Mouse (Mus musculus): ENCODE results near the gene Olfr403. TPM values are rescaled to one million over a fixed set of nuclear protein-coding genes. Genes with fewer than 3 reads are reported as not detected.
"Not testable (repeated sequence)": the region's sequence is repeated elsewhere in the genome, so short reads cannot be mapped to it uniquely, and the experiment has no call there.

Gene Olfr403
- not detected in 2 replicates for polyA plus RNA-seq (2014; fragmentation: Nextera tagmentation; extraction: Ambion mirVana)

DNA sequence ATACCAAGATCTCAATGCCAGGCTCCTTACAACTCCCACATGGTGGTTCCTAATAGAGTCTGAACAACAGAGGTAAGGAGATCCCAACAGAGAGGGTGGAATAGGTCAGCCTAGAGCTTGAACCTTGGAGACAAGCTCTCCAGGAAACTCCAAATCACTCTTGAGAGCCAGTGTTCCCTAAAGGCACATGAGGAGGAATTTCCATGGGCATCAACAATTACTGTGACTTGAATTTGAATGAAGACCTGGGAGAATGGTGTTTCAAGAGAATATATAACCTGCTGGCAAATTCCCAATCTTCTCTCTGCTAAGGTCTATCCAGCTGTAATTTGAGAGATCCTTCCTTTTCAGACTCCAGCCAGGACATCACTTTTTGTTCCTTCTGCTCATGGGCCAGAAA, at the start of gene Olfr403:
Gene Olfr403 (plus strand): TSS at position 301 of the 400 bp plus-strand sequence.
- H3K9me3 ChIP-seq (ENCODE audit: control insufficient read depth, low read length): no peaks in the 10 kb centered on the region
- H3K9ac ChIP-seq (ENCODE audit: low read length): no peak within 1 kb of the TSS
- no peaks in the 10 kb centered on the region for H3K4me1 ChIP-seq (ENCODE audit: control insufficient read depth, insufficient read depth, low read length)
- no peaks in the 10 kb centered on the region for H3K27me3 ChIP-seq (ENCODE audit: control insufficient read depth, insufficient read depth, low read length)
- no peaks in the 10 kb centered on the region for H3K36me3 ChIP-seq (ENCODE audit: control insufficient read depth, insufficient read depth, low read length)
- H3K4me3 ChIP-seq (ENCODE audit: low read depth, low read length): no peak within 1 kb of the TSS
- no peak for ATAC-seq (ENCODE audit: insufficient number of reproducible peaks, low FRiP score, low TSS enrichment, low read depth)
- H3K27ac ChIP-seq (replicated peaks; ENCODE audit: low read depth, low read length): no peak within 1 kb of the TSS
- DNase-seq (ENCODE audit: low spot score): no peak
- no peak within 1 kb of the TSS for H3K4me2 ChIP-seq (ENCODE audit: low read depth, severe bottlenecking)

GRCm38 (mm10) chr11:74140001-74140400, 46.0 kb upstream of the Olfr403 start:
- WGBS: 26% methylated on average over 1 of the region's 1 CpGs

DNA sequence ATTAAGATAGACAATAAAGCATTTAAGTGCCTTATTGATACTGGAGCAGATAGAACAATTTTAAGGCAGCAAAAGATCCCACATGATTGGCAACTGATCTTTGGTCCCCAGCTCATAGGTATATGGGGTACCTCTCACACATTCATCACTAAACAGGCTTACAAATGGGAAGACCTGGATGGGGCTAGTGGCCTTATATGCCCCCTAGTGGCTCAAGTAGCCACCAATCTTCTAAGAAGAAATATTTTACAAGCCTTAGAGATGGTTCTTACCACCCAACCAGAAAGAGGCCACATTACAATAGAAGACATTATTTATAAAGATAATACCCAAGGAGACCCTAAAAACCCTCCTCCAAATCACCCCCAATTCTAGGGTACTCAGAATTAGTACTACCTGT, 40.2 kb upstream of the Olfr403 start:
- H3K4me2 ChIP-seq (ENCODE audit: low read depth, severe bottlenecking): no peak overlapping the region
- H3K9me3 ChIP-seq (ENCODE audit: control insufficient read depth, low read length): peaks cover 3% of the 10 kb centered on the region; the same call in 1 of the 2 replicates
- no peak overlapping the region for H3K9ac ChIP-seq (ENCODE audit: low read length)
- H3K27me3 ChIP-seq (ENCODE audit: control insufficient read depth, insufficient read depth, low read length): no peaks in the 10 kb centered on the region
- ATAC-seq (ENCODE audit: insufficient number of reproducible peaks, low FRiP score, low TSS enrichment, low read depth): no peak
- H3K4me1 ChIP-seq (ENCODE audit: control insufficient read depth, insufficient read depth, low read length): no peaks in the 10 kb centered on the region
- no peaks in the 10 kb centered on the region for H3K36me3 ChIP-seq (ENCODE audit: control insufficient read depth, insufficient read depth, low read length)
- no peak overlapping the region for H3K27ac ChIP-seq (replicated peaks; ENCODE audit: low read depth, low read length)
- no peak overlapping the region for H3K4me3 ChIP-seq (ENCODE audit: low read depth, low read length)
- no peak for DNase-seq (ENCODE audit: low spot score)

More at GRCm38 (mm10) chr11:74140001-74140400, 46.0 kb upstream of the Olfr403 start:
- not testable (repeated sequence) for H3K9ac ChIP-seq (ENCODE audit: low read length); H3K4me2 ChIP-seq (ENCODE audit: low read depth, severe bottlenecking); DNase-seq (ENCODE audit: low spot score); H3K4me1 ChIP-seq (ENCODE audit: control insufficient read depth, insufficient read depth, low read length); ATAC-seq (ENCODE audit: insufficient number of reproducible peaks, low FRiP score, low TSS enrichment, low read depth); H3K27ac ChIP-seq (replicated peaks; ENCODE audit: low read depth, low read length); H3K4me3 ChIP-seq (ENCODE audit: low read depth, low read length); H3K27me3 ChIP-seq (ENCODE audit: control insufficient read depth, insufficient read depth, low read length); H3K36me3 ChIP-seq (ENCODE audit: control insufficient read depth, insufficient read depth, low read length); H3K9me3 ChIP-seq (ENCODE audit: control insufficient read depth, low read length)

GRCm38 (mm10) chr11:74153229-74153628, 32.8 kb upstream of the Olfr403 start, which contains the start of gene Olfr402:
Gene Olfr402, plus strand, starts transcription at chr11:74153529.
- WGBS: 75% methylated on average over 3 of the region's 3 CpGs
- H3K9me3 ChIP-seq (ENCODE audit: control insufficient read depth, low read length): peaks cover 3% of the 10 kb centered on the region; the same call in 1 of the 2 replicates

DNA sequence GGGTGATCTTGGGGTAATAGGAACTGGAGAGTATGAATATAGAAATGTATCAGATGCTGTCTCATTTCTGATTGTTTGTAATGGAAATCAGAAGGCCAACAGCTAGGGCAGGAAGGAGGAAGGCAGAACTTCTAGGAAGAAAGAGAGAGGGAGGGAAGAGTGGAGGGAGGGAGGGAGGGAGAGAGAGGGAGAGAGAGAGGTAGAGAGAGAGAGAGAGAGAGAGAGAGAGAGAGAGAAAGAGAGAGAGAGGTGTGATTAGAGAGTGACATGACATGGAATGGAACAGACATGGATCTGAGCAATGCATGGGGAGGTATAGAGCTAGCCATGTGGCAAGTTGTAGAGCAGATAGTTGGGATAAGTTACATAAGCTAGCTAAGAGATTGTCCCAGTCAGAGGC, 17.3 kb upstream of the Olfr403 start:
- Histone ChIP-seq H3K27me3 (ENCODE audit: control insufficient read depth, insufficient read depth, low read length) (no peaks in the 10 kb centered on the region), H3K9ac (ENCODE audit: low read length) (no peak overlapping the region), H3K4me1 (ENCODE audit: control insufficient read depth, insufficient read depth, low read length) (no peaks in the 10 kb centered on the region), H3K9me3 (ENCODE audit: control insufficient read depth, low read length) (no peaks in the 10 kb centered on the region), H3K27ac (replicated peaks; ENCODE audit: low read depth, low read length) (no peak overlapping the region), H3K36me3 (ENCODE audit: control insufficient read depth, insufficient read depth, low read length) (no peaks in the 10 kb centered on the region), H3K4me2 (ENCODE audit: low read depth, severe bottlenecking) (no peak overlapping the region), H3K4me3 (ENCODE audit: low read depth, low read length) (no peak overlapping the region)
- no peak for ATAC-seq (ENCODE audit: insufficient number of reproducible peaks, low FRiP score, low TSS enrichment, low read depth)
- DNase-seq (ENCODE audit: low spot score): no peak

More at GRCm38 (mm10) chr11:74153229-74153628, 32.8 kb upstream of the Olfr403 start, which contains the start of gene Olfr402:
- DNase-seq (ENCODE audit: low spot score) (no peak), ATAC-seq (ENCODE audit: insufficient number of reproducible peaks, low FRiP score, low TSS enrichment, low read depth) (no peak)
- Histone ChIP-seq H3K9ac (ENCODE audit: low read length) (no peak within 1 kb of the TSS), H3K4me2 (ENCODE audit: low read depth, severe bottlenecking) (no peak within 1 kb of the TSS), H3K27ac (replicated peaks; ENCODE audit: low read depth, low read length) (no peak within 1 kb of the TSS), H3K36me3 (ENCODE audit: control insufficient read depth, insufficient read depth, low read length) (no peaks in the 10 kb centered on the region), H3K27me3 (ENCODE audit: control insufficient read depth, insufficient read depth, low read length) (no peaks in the 10 kb centered on the region), H3K4me1 (ENCODE audit: control insufficient read depth, insufficient read depth, low read length) (no peaks in the 10 kb centered on the region), H3K4me3 (ENCODE audit: low read depth, low read length) (no peak within 1 kb of the TSS)

GRCm38 (mm10) chr11:74183168-74183567, 2.9 kb upstream of the Olfr403 start:
- WGBS: 94% methylated on average over 4 of the region's 4 CpGs
- DNase-seq (ENCODE audit: low spot score) (no peak), ATAC-seq (ENCODE audit: insufficient number of reproducible peaks, low FRiP score, low TSS enrichment, low read depth) (no peak)
- Histone ChIP-seq H3K9ac (ENCODE audit: low read length) (no peak overlapping the region), H3K4me2 (ENCODE audit: low read depth, severe bottlenecking) (no peak overlapping the region), H3K27me3 (ENCODE audit: control insufficient read depth, insufficient read depth, low read length) (no peaks in the 10 kb centered on the region), H3K4me3 (ENCODE audit: low read depth, low read length) (no peak overlapping the region), H3K36me3 (ENCODE audit: control insufficient read depth, insufficient read depth, low read length) (no peaks in the 10 kb centered on the region), H3K9me3 (ENCODE audit: control insufficient read depth, low read length) (peaks cover 3% of the 10 kb centered on the region; the same call in 1 of the 2 replicates), H3K27ac (replicated peaks; ENCODE audit: low read depth, low read length) (no peak overlapping the region), H3K4me1 (ENCODE audit: control insufficient read depth, insufficient read depth, low read length) (no peaks in the 10 kb centered on the region)

GRCm38 (mm10) chr11:74183745-74184144, 2.3 kb upstream of the Olfr403 start:
- H3K4me2 ChIP-seq (ENCODE audit: low read depth, severe bottlenecking): no peak overlapping the region
- WGBS: 74% methylated on average over 4 of the region's 4 CpGs

DNA sequence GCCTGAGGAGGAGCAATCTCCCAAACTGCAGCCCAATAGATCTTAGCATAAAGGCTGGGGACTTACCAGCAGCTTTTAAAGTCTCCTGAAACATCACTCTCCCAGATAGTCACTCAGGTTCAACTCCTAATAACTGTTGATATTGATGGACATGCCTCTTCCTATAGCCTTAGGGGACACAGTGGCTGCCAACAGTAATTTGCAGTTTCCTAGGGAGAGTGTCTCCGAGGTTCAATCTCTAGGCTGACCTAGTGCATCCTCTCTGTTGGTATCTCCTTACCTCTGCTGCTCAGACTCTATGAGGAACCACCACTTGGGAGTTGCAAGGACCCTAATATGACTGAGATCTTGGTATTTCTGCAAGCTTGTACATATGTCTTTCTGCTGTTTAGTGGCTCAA, 25.2 kb downstream of the Olfr403 start, which contains the start of gene Olfr43:
Gene Olfr43 (minus strand): TSS at position 101 of the 400 bp plus-strand sequence.
- DNase-seq (ENCODE audit: low spot score) (no peak), ATAC-seq (ENCODE audit: insufficient number of reproducible peaks, low FRiP score, low TSS enrichment, low read depth) (no peak)
- Histone ChIP-seq H3K4me3 (ENCODE audit: low read depth, low read length) (no peak within 1 kb of the TSS), H3K36me3 (ENCODE audit: control insufficient read depth, insufficient read depth, low read length) (no peaks in the 10 kb centered on the region), H3K4me1 (ENCODE audit: control insufficient read depth, insufficient read depth, low read length) (no peaks in the 10 kb centered on the region), H3K4me2 (ENCODE audit: low read depth, severe bottlenecking) (no peak within 1 kb of the TSS), H3K27me3 (ENCODE audit: control insufficient read depth, insufficient read depth, low read length) (no peaks in the 10 kb centered on the region), H3K9me3 (ENCODE audit: control insufficient read depth, low read length) (peaks cover 3% of the 10 kb centered on the region), H3K9ac (ENCODE audit: low read length) (no peak within 1 kb of the TSS), H3K27ac (replicated peaks; ENCODE audit: low read depth, low read length) (no peak within 1 kb of the TSS)
- WGBS: 75% methylated on average over 1 of the region's 1 CpGs

More at GRCm38 (mm10) chr11:74183745-74184144, 2.3 kb upstream of the Olfr403 start:
- Histone ChIP-seq H3K4me1 (ENCODE audit: control insufficient read depth, insufficient read depth, low read length) (no peaks in the 10 kb centered on the region), H3K27me3 (ENCODE audit: control insufficient read depth, insufficient read depth, low read length) (no peaks in the 10 kb centered on the region), H3K36me3 (ENCODE audit: control insufficient read depth, insufficient read depth, low read length) (no peaks in the 10 kb centered on the region), H3K4me3 (ENCODE audit: low read depth, low read length) (no peak overlapping the region), H3K27ac (replicated peaks; ENCODE audit: low read depth, low read length) (no peak overlapping the region), H3K9me3 (ENCODE audit: control insufficient read depth, low read length) (peaks cover 3% of the 10 kb centered on the region; the same call in 1 of the 2 replicates), H3K9ac (ENCODE audit: low read length) (no peak overlapping the region)
- DNase-seq (ENCODE audit: low spot score) (no peak), ATAC-seq (ENCODE audit: insufficient number of reproducible peaks, low FRiP score, low TSS enrichment, low read depth) (no peak)

DNA sequence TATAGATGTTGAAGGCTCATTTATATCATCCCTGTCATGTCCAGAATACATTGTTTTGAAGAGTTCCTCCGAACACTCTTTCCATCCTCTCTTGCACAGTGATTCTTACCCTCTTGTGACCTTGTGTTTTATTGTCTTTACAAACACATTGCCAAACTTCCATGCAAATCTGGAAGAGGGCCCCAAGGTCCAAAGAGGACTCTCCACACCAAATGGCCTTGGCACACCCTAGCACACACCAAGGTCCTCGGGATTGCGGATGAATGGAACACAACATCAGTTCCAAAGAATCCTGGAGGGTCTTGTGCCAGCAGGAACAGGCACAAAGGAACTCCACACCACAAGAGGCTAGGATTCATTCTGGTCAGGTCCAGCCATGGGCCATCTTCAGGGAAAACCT, 55.2 kb downstream of the Olfr403 start:
- no peak overlapping the region for H3K4me2 ChIP-seq (ENCODE audit: low read depth, severe bottlenecking)
- no peaks in the 10 kb centered on the region for H3K27me3 ChIP-seq (ENCODE audit: control insufficient read depth, insufficient read depth, low read length)
- H3K27ac ChIP-seq (replicated peaks; ENCODE audit: low read depth, low read length): no peak overlapping the region
- no peak overlapping the region for H3K4me3 ChIP-seq (ENCODE audit: low read depth, low read length)
- no peaks in the 10 kb centered on the region; the same call in 1 of the 2 replicates for H3K9me3 ChIP-seq (ENCODE audit: control insufficient read depth, low read length)
- no peak overlapping the region for H3K9ac ChIP-seq (ENCODE audit: low read length)
- 87% methylated on average over 3 of the region's 3 CpGs for WGBS
- DNase-seq (ENCODE audit: low spot score) (no peak), ATAC-seq (ENCODE audit: insufficient number of reproducible peaks, low FRiP score, low TSS enrichment, low read depth) (no peak)
- H3K4me1 ChIP-seq (ENCODE audit: control insufficient read depth, insufficient read depth, low read length): no peaks in the 10 kb centered on the region
- no peaks in the 10 kb centered on the region for H3K36me3 ChIP-seq (ENCODE audit: control insufficient read depth, insufficient read depth, low read length)

All from limb, embryonic 11.5 days (tissue).